Mouse (Mus musculus): Measurements from ENCODE around the gene Sema5a. TPM values are rescaled to one million over a fixed set of nuclear protein-coding genes. Genes with fewer than 3 reads are reported as not detected.

Gene Sema5a
- polyA plus RNA-seq, 1 experiment from 2014 or later = 3.9 TPM

- 78% methylated on average over 5 of the region's 5 CpGs for WGBS
- Histone ChIP-seq H3K27ac (ENCODE audit: poor library complexity, severe bottlenecking) (no peak overlapping the region), H3K9ac (no peak overlapping the region), H3K36me3 (no peaks in the 10 kb centered on the region), H3K4me3 (no peak overlapping the region), H3K9me3 (replicated peaks) (no peaks in the 10 kb centered on the region), H3K27me3 (replicated peaks) (no peaks in the 10 kb centered on the region), H3K4me2 (no peak overlapping the region), H3K4me1 (replicated peaks) (peaks cover 7% of the 10 kb centered on the region)
- ATAC-seq (ENCODE audit: insufficient number of reproducible peaks, low FRiP score) = no peak
Measured at GRCm38 (mm10) chr15:32275020-32275419, 30.4 kb downstream of the Sema5a start.

GRCm38 (mm10) chr15:32278600-32278999 is 34.0 kb downstream of the Sema5a start:
- H3K4me1 ChIP-seq (replicated peaks) = peaks cover 12% of the 10 kb centered on the region
- no peak overlapping the region for H3K4me3 ChIP-seq
- no peaks in the 10 kb centered on the region for H3K9me3 ChIP-seq (replicated peaks)
- no peak overlapping the region for H3K27ac ChIP-seq (ENCODE audit: poor library complexity, severe bottlenecking)
- H3K36me3 ChIP-seq = no peaks in the 10 kb centered on the region
- no peak overlapping the region for H3K9ac ChIP-seq
- no peaks in the 10 kb centered on the region for H3K27me3 ChIP-seq (replicated peaks)
- WGBS = 24% methylated on average over 2 of the region's 2 CpGs
- no peak for ATAC-seq (ENCODE audit: insufficient number of reproducible peaks, low FRiP score)
- H3K4me2 ChIP-seq = no peak overlapping the region

- WGBS = 73% methylated on average over 4 of the region's 4 CpGs
- Histone ChIP-seq H3K27me3 (replicated peaks) (no peaks in the 10 kb centered on the region), H3K4me1 (replicated peaks) (peaks cover 12% of the 10 kb centered on the region), H3K27ac (ENCODE audit: poor library complexity, severe bottlenecking) (peak overlapping the region; percentile 28; the same call in 1 of the 2 replicates), H3K4me2 (no peak overlapping the region), H3K4me3 (no peak overlapping the region), H3K9me3 (replicated peaks) (no peaks in the 10 kb centered on the region), H3K36me3 (no peaks in the 10 kb centered on the region), H3K9ac (no peak overlapping the region)
- no peak for ATAC-seq (ENCODE audit: insufficient number of reproducible peaks, low FRiP score)
Measured at GRCm38 (mm10) chr15:32281374-32281773, 36.8 kb downstream of the Sema5a start.

- no peak overlapping the region for H3K27ac ChIP-seq (ENCODE audit: poor library complexity, severe bottlenecking)
- H3K9me3 ChIP-seq (replicated peaks) = no peaks in the 10 kb centered on the region
- H3K9ac ChIP-seq = no peak overlapping the region
- H3K27me3 ChIP-seq (replicated peaks) = no peaks in the 10 kb centered on the region
- no peaks in the 10 kb centered on the region for H3K36me3 ChIP-seq
- peaks cover 19% of the 10 kb centered on the region for H3K4me1 ChIP-seq (replicated peaks)
- no peak for ATAC-seq (ENCODE audit: insufficient number of reproducible peaks, low FRiP score)
- WGBS = 69% methylated on average over 2 of the region's 2 CpGs
- no peak overlapping the region for H3K4me3 ChIP-seq
- no peak overlapping the region for H3K4me2 ChIP-seq
Measured at GRCm38 (mm10) chr15:32284688-32285087, 40.1 kb downstream of the Sema5a start.

GRCm38 (mm10) chr15:32286296-32286695 is 41.7 kb downstream of the Sema5a start:
- Histone ChIP-seq H3K4me1 (replicated peaks) (peaks cover 19% of the 10 kb centered on the region), H3K9me3 (replicated peaks) (no peaks in the 10 kb centered on the region), H3K4me2 (no peak overlapping the region), H3K4me3 (no peak overlapping the region), H3K27me3 (replicated peaks) (no peaks in the 10 kb centered on the region), H3K36me3 (no peaks in the 10 kb centered on the region), H3K9ac (no peak overlapping the region), H3K27ac (ENCODE audit: poor library complexity, severe bottlenecking) (no peak overlapping the region)
- ATAC-seq (ENCODE audit: insufficient number of reproducible peaks, low FRiP score) = no peak
- WGBS = 73% methylated on average over 3 of the region's 3 CpGs

GRCm38 (mm10) chr15:32288480-32288879 is 43.9 kb downstream of the Sema5a start:
- Histone ChIP-seq H3K27ac (ENCODE audit: poor library complexity, severe bottlenecking) (peak overlapping the region; percentile 67), H3K9ac (no peak overlapping the region), H3K4me3 (no peak overlapping the region), H3K36me3 (no peaks in the 10 kb centered on the region), H3K4me2 (0 out of 2 replicates have a peak overlapping the region, but pooled peaks have one; percentile 25), H3K4me1 (replicated peaks) (peaks cover 14% of the 10 kb centered on the region; the same call in 1 of the 2 replicates), H3K27me3 (replicated peaks) (no peaks in the 10 kb centered on the region), H3K9me3 (replicated peaks) (no peaks in the 10 kb centered on the region)
- peak; percentile 36; the same call in 1 of the 2 replicates for ATAC-seq (ENCODE audit: insufficient number of reproducible peaks, low FRiP score)
- WGBS = 10% methylated on average over 6 of the region's 6 CpGs

- 71% methylated on average over 3 of the region's 3 CpGs for WGBS
- no peak for ATAC-seq (ENCODE audit: insufficient number of reproducible peaks, low FRiP score)
- Histone ChIP-seq H3K4me2 (no peak overlapping the region), H3K27ac (ENCODE audit: poor library complexity, severe bottlenecking) (no peak overlapping the region), H3K9ac (no peak overlapping the region), H3K36me3 (no peaks in the 10 kb centered on the region), H3K4me3 (no peak overlapping the region), H3K27me3 (replicated peaks) (no peaks in the 10 kb centered on the region), H3K9me3 (replicated peaks) (no peaks in the 10 kb centered on the region), H3K4me1 (replicated peaks) (peaks cover 14% of the 10 kb centered on the region; the same call in 1 of the 2 replicates)
Measured at GRCm38 (mm10) chr15:32291000-32291399, 46.4 kb downstream of the Sema5a start.

- no peak overlapping the region for H3K4me2 ChIP-seq
- no peaks in the 10 kb centered on the region for H3K4me1 ChIP-seq (replicated peaks)
- 79% methylated on average over 6 of the region's 6 CpGs for WGBS
- H3K9ac ChIP-seq = no peak overlapping the region
- no peaks in the 10 kb centered on the region for H3K9me3 ChIP-seq (replicated peaks)
- no peak overlapping the region for H3K27ac ChIP-seq (ENCODE audit: poor library complexity, severe bottlenecking)
- no peaks in the 10 kb centered on the region for H3K36me3 ChIP-seq
- no peak overlapping the region for H3K4me3 ChIP-seq
- H3K27me3 ChIP-seq (replicated peaks) = no peaks in the 10 kb centered on the region
- no peak for ATAC-seq (ENCODE audit: insufficient number of reproducible peaks, low FRiP score)
Measured at GRCm38 (mm10) chr15:32296523-32296922, 51.9 kb downstream of the Sema5a start.

- no peak overlapping the region for H3K4me3 ChIP-seq
- no peaks in the 10 kb centered on the region for H3K4me1 ChIP-seq (replicated peaks)
- no peaks in the 10 kb centered on the region for H3K27me3 ChIP-seq (replicated peaks)
- ATAC-seq (ENCODE audit: insufficient number of reproducible peaks, low FRiP score) = no peak
- no peaks in the 10 kb centered on the region for H3K9me3 ChIP-seq (replicated peaks)
- H3K4me2 ChIP-seq = no peak overlapping the region
- no peak overlapping the region for H3K9ac ChIP-seq
- H3K27ac ChIP-seq (ENCODE audit: poor library complexity, severe bottlenecking) = no peak overlapping the region
- WGBS = 61% methylated on average over 5 of the region's 5 CpGs
- no peaks in the 10 kb centered on the region for H3K36me3 ChIP-seq
Measured at GRCm38 (mm10) chr15:32297266-32297665, 52.7 kb downstream of the Sema5a start.

- no peak for ATAC-seq (ENCODE audit: insufficient number of reproducible peaks, low FRiP score)
- H3K4me3 ChIP-seq = no peak overlapping the region
- no peak overlapping the region for H3K9ac ChIP-seq
- H3K27me3 ChIP-seq (replicated peaks) = no peaks in the 10 kb centered on the region
- H3K4me1 ChIP-seq (replicated peaks) = no peaks in the 10 kb centered on the region
- H3K9me3 ChIP-seq (replicated peaks) = no peaks in the 10 kb centered on the region
- H3K27ac ChIP-seq (ENCODE audit: poor library complexity, severe bottlenecking) = no peak overlapping the region
- WGBS = 60% methylated on average over 6 of the region's 6 CpGs
- H3K36me3 ChIP-seq = no peaks in the 10 kb centered on the region
- H3K4me2 ChIP-seq = no peak overlapping the region
Measured at GRCm38 (mm10) chr15:32298525-32298924, 53.9 kb downstream of the Sema5a start.

- ATAC-seq (ENCODE audit: insufficient number of reproducible peaks, low FRiP score) = no peak
- 87% methylated on average over 4 of the region's 4 CpGs for whole genome bisulfite sequencing
- Histone ChIP-seq H3K9ac (no peak overlapping the region), H3K4me2 (no peak overlapping the region), H3K9me3 (replicated peaks) (no peaks in the 10 kb centered on the region), H3K27me3 (replicated peaks) (no peaks in the 10 kb centered on the region), H3K36me3 (no peaks in the 10 kb centered on the region), H3K4me1 (replicated peaks) (no peaks in the 10 kb centered on the region), H3K27ac (ENCODE audit: poor library complexity, severe bottlenecking) (no peak overlapping the region), H3K4me3 (no peak overlapping the region)
Measured at GRCm38 (mm10) chr15:32300991-32301390, 56.4 kb downstream of the Sema5a start.

GRCm38 (mm10) chr15:32306557-32307243 is 62.1 kb downstream of the Sema5a start:
- 43% methylated on average over 6 of the region's 6 CpGs for WGBS
- H3K9me3 ChIP-seq (replicated peaks) = no peaks in the 10 kb centered on the region
- no peak overlapping the region for H3K9ac ChIP-seq
- H3K4me1 ChIP-seq (replicated peaks) = peaks cover 9% of the 10 kb centered on the region
- H3K36me3 ChIP-seq = no peaks in the 10 kb centered on the region
- H3K4me2 ChIP-seq = no peak overlapping the region
- no peak overlapping the region for H3K27ac ChIP-seq (ENCODE audit: poor library complexity, severe bottlenecking)
- no peak for ATAC-seq (ENCODE audit: insufficient number of reproducible peaks, low FRiP score)
- no peaks in the 10 kb centered on the region for H3K27me3 ChIP-seq (replicated peaks)
- H3K4me3 ChIP-seq = no peak overlapping the region

All from heart, embryonic 12.5 days (tissue).